Mouse (Mus musculus) midbrain, postnatal 0 days (tissue): ENCODE data around the gene Phf21b. TPM values are rescaled to one million over a fixed set of nuclear protein-coding genes. Genes with fewer than 3 reads are reported as not detected.

Experiments used
- ATAC-seq: fragments of 200-750 bp; cut with Nextera tagmentation; 2 replicates; pipeline ENCODE4 v1.8.0; 2017; ENCODE audit warnings: moderate number of reproducible peaks, mild to moderate bottlenecking, moderate TSS enrichment, moderate library complexity; ENCODE audit not compliant: low FRiP score
- DNase-seq: peaks from one replicate; pipeline ENCODE4 v3.0.0-alpha.2; 2015; ENCODE audit warnings: low spot score
- H3K27ac ChIP-seq: fragments of 300-500 bp; sonication (generic); 2 replicates; pipeline ENCODE4 v1.5.1; 2014; ENCODE audit warnings: low read depth, mild to moderate bottlenecking, low read length, mixed read lengths
- H3K27me3 ChIP-seq: fragments of 300-500 bp; sonication (generic); 2 replicates; pipeline ENCODE4 v1.6.1; 2014; ENCODE audit warnings: low read length, control low read depth, mixed read lengths; ENCODE audit not compliant: insufficient read depth
- H3K36me3 ChIP-seq: fragments of 300-500 bp; sonication (generic); 2 replicates; pipeline ENCODE4 v1.6.1; 2014; ENCODE audit warnings: low read length, control low read depth, mixed read lengths; ENCODE audit not compliant: insufficient read depth
- H3K4me1 ChIP-seq: fragments of 300-500 bp; sonication (generic); 2 replicates; pipeline ENCODE4 v1.6.1; 2014; ENCODE audit warnings: mild to moderate bottlenecking, control low read depth, antibody characterized with exemption, low read length, mixed read lengths; ENCODE audit not compliant: insufficient read depth
- H3K4me2 ChIP-seq: fragments of 300-500 bp; sonication (generic); 2 replicates; pipeline ENCODE4 v1.6.1; 2014; ENCODE audit warnings: low read depth, mild to moderate bottlenecking, low read length, mixed read lengths; ENCODE audit not compliant: poor library complexity, severe bottlenecking
- H3K4me3 ChIP-seq: fragments of 300-500 bp; sonication (generic); 2 replicates; pipeline ENCODE4 v1.5.1; 2014; ENCODE audit warnings: low read depth, mild to moderate bottlenecking, low read length, moderate library complexity
- H3K9ac ChIP-seq: fragments of 300-500 bp; sonication (generic); replicated peaks from 2 replicates; pipeline ENCODE4 v1.6.1; 2014; ENCODE audit warnings: mild to moderate bottlenecking, low read length, moderate library complexity, mixed read lengths; ENCODE audit not compliant: poor library complexity, severe bottlenecking
- H3K9me3 ChIP-seq: fragments of 300-500 bp; sonication (generic); 2 replicates; pipeline ENCODE4 v1.6.1; 2016; ENCODE audit warnings: low read length, control low read depth
- CTCF ChIP-seq: IDR thresholded peaks from 2 replicates; pipeline ENCODE4 v1.5.1; 2016; ENCODE audit warnings: antibody characterized with exemption, mild to moderate bottlenecking
- WGBS: fragments of 180-500 bp; shearing (Covaris S2); extraction: QIAGEN DNeasy Blood & Tissue Kit; methylation state at CpG from one replicate; pipeline ENCODE4 v1.1.7; 2014; 5-methylcytosine and 5-hydroxymethylcytosine counted together
- polyA plus RNA-seq: library from polyadenylated mRNA; unstranded; fragments of >200 nt; fragmentation: Nextera tagmentation; extraction: Ambion mirVana; gene quantifications from 2 replicates; pipeline ENCODE4 v1.2.1, GENCODE M21; 2015
- total RNA-seq: library from RNA; depleted of rRNA; stranded (reverse); fragments of >200 nt; gene quantifications from 2 replicates; pipeline ENCODE4 v1.2.3, GENCODE M21; 2014

Phf21b gene
- total and polyA plus RNA-seq, 2 experiments from 2014 or later = 1.1 to 11.7 TPM

GRCm38 (mm10) chr15:84840560-84840959 is 15.3 kb downstream of the Phf21b start:
- Histone ChIP-seq H3K36me3 (no peaks in the 10 kb centered on the region), H3K4me1 (peaks cover 6% of the 10 kb centered on the region; the same call in 1 of the 2 replicates), H3K4me2 (no peak overlapping the region), H3K27me3 (no peaks in the 10 kb centered on the region), H3K9ac (no peak overlapping the region), H3K4me3 (no peak overlapping the region), H3K27ac (no peak overlapping the region), H3K9me3 (no peaks in the 10 kb centered on the region)
- TF ChIP-seq CTCF = peak; percentile 22; the same call in 1 of the 2 replicates
- ATAC-seq (no peak), DNase-seq (no peak)
- 83% methylated on average over 3 of the region's 3 CpGs for WGBS

- no peak for ATAC-seq
- Histone ChIP-seq H3K9ac (no peak overlapping the region), H3K9me3 (no peaks in the 10 kb centered on the region), H3K4me2 (no peak overlapping the region), H3K27ac (no peak overlapping the region), H3K27me3 (no peaks in the 10 kb centered on the region), H3K4me3 (no peak overlapping the region), H3K36me3 (no peaks in the 10 kb centered on the region), H3K4me1 (peaks cover 6% of the 10 kb centered on the region; the same call in 1 of the 2 replicates)
- DNase-seq = no peak
- WGBS = 68% methylated on average over 3 of the region's 3 CpGs
- no peak for TF ChIP-seq CTCF
Observed at GRCm38 (mm10) chr15:84839521-84839920, 16.3 kb downstream of the Phf21b start.

GRCm38 (mm10) chr15:84837896-84838295 is 18.0 kb downstream of the Phf21b start:
- Histone ChIP-seq H3K9ac (no peak overlapping the region), H3K27me3 (no peaks in the 10 kb centered on the region), H3K4me3 (no peak overlapping the region), H3K4me1 (peaks cover 6% of the 10 kb centered on the region; the same call in 1 of the 2 replicates), H3K9me3 (no peaks in the 10 kb centered on the region), H3K4me2 (no peak overlapping the region), H3K27ac (no peak overlapping the region), H3K36me3 (no peaks in the 10 kb centered on the region)
- no peak for TF ChIP-seq CTCF
- no peak for DNase-seq
- no peak for ATAC-seq
- whole genome bisulfite sequencing = 96% methylated on average over 6 of the region's 6 CpGs

- Histone ChIP-seq H3K9me3 (no peaks in the 10 kb centered on the region), H3K27ac (no peak overlapping the region), H3K9ac (no peak overlapping the region), H3K27me3 (no peaks in the 10 kb centered on the region), H3K4me2 (no peak overlapping the region; the same call in 1 of the 2 replicates), H3K4me3 (no peak overlapping the region), H3K36me3 (no peaks in the 10 kb centered on the region), H3K4me1 (no peaks in the 10 kb centered on the region; the same call in 1 of the 2 replicates)
- WGBS = 22% methylated on average over 15 of the region's 15 CpGs
- ATAC-seq (peak; percentile 54; the same call in 1 of the 2 replicates), DNase-seq (peak; percentile 77)
- TF ChIP-seq CTCF = peak; percentile 70
Observed at GRCm38 (mm10) chr15:84829416-84829815, 26.4 kb downstream of the Phf21b start.

GRCm38 (mm10) chr15:84828603-84829002 is 27.2 kb downstream of the Phf21b start:
- no peak overlapping the region for H3K27ac ChIP-seq
- no peaks in the 10 kb centered on the region for H3K9me3 ChIP-seq
- no peak for DNase-seq
- no peak overlapping the region for H3K4me3 ChIP-seq
- no peaks in the 10 kb centered on the region; the same call in 1 of the 2 replicates for H3K4me1 ChIP-seq
- no peaks in the 10 kb centered on the region for H3K27me3 ChIP-seq
- 50% methylated on average over 12 of the region's 12 CpGs for WGBS
- no peaks in the 10 kb centered on the region for H3K36me3 ChIP-seq
- ATAC-seq = no peak
- TF ChIP-seq CTCF = no peak
- H3K9ac ChIP-seq = no peak overlapping the region
- H3K4me2 ChIP-seq = no peak overlapping the region

- 95% methylated on average over 4 of the region's 4 CpGs for WGBS
- H3K4me2 ChIP-seq = no peak overlapping the region
- H3K27me3 ChIP-seq = no peaks in the 10 kb centered on the region
- H3K27ac ChIP-seq = no peak overlapping the region
- H3K36me3 ChIP-seq = no peaks in the 10 kb centered on the region
- H3K9me3 ChIP-seq = no peaks in the 10 kb centered on the region
- no peaks in the 10 kb centered on the region for H3K4me1 ChIP-seq
- no peak overlapping the region for H3K4me3 ChIP-seq
- no peak overlapping the region for H3K9ac ChIP-seq
- no peak for TF ChIP-seq CTCF
- ATAC-seq = no peak
- no peak for DNase-seq
Observed at GRCm38 (mm10) chr15:84823086-84823485, 32.8 kb downstream of the Phf21b start.
